ENCODE assay signal across 24 mouse cellular contexts in genomic region chr11:70745636-70746035, GRCm38 (mm10). TPM values are rescaled to one million over a fixed set of nuclear protein-coding genes. Genes with fewer than 3 reads are reported as not detected.
"Had no signal": no experiment of that assay in that cellular context is flagged by ENCODE, and none has a peak within 500 bp of the region (broad histone marks: within the 10 kb centered on the region; RNA-seq: fewer than 3 reads in every experiment).

No protein-coding gene starts in this region.

- H3K9ac ChIP-seq: heart, embryonic 13.5 days; heart, embryonic 15.5 days; hindbrain, embryonic 13.5 days; hindbrain, embryonic 15.5 days; limb, embryonic 12.5 days; liver, embryonic 13.5 days; liver, embryonic 15.5 days had no signal

- DNase-seq: gastrocnemius, postnatal 14 days; heart, adult 18-20 months; heart, postnatal 14 days; heart, postnatal 36 days; kidney, adult 18-20 months; kidney, adult 8-10 months; kidney, postnatal 10 days; kidney, postnatal 25 days; kidney, postnatal 4 days; liver; liver, embryonic 13.5 days had no signal

- ATAC-seq: hindbrain, postnatal 0 days had no signal

- H3K4me2 ChIP-seq: heart, embryonic 13.5 days; heart, embryonic 15.5 days; hindbrain, embryonic 13.5 days; hindbrain, embryonic 15.5 days; limb, embryonic 12.5 days; liver, embryonic 13.5 days; liver, embryonic 15.5 days had no signal

- H3K4me3 ChIP-seq: heart, embryonic 10.5 days; heart, embryonic 13.5 days; heart, embryonic 15.5 days; hindbrain, embryonic 13.5 days; hindbrain, embryonic 15.5 days; layer of hippocampus, adult 2 months; left cerebral cortex, adult 2 months; limb, embryonic 10.5 days; limb, embryonic 12.5 days; liver, embryonic 13.5 days; liver, embryonic 15.5 days had no signal

- H3K4me1 ChIP-seq: heart, embryonic 10.5 days; heart, embryonic 13.5 days; heart, embryonic 15.5 days; hindbrain, embryonic 15.5 days; limb, embryonic 12.5 days had no signal

- H3K9me3 ChIP-seq: heart, embryonic 10.5 days; heart, embryonic 13.5 days; heart, embryonic 15.5 days; hindbrain, embryonic 13.5 days; hindbrain, embryonic 15.5 days; limb, embryonic 10.5 days; liver, embryonic 13.5 days; liver, embryonic 15.5 days had no signal

- H3K36me3 ChIP-seq: heart, embryonic 10.5 days; heart, embryonic 13.5 days; heart, embryonic 15.5 days; hindbrain, embryonic 13.5 days; hindbrain, embryonic 15.5 days; limb, embryonic 10.5 days; limb, embryonic 12.5 days; liver, embryonic 13.5 days; liver, embryonic 15.5 days had no signal

- H3K27me3 ChIP-seq: heart, embryonic 13.5 days; heart, embryonic 15.5 days; hindbrain, embryonic 13.5 days; hindbrain, embryonic 15.5 days; limb, embryonic 12.5 days; liver, embryonic 13.5 days had no signal

- H3K27ac ChIP-seq: heart, embryonic 10.5 days; heart, embryonic 13.5 days; heart, embryonic 15.5 days; hindbrain, embryonic 13.5 days; hindbrain, embryonic 15.5 days; hindbrain, postnatal 0 days; layer of hippocampus, adult 2 months; left cerebral cortex, adult 2 months; limb, embryonic 10.5 days; limb, embryonic 12.5 days; liver, embryonic 13.5 days; liver, embryonic 15.5 days had no signal

RNA-seq across cellular contexts. Expression of gene Inca1, which starts 45.7 kb away (rescaled TPM):
- total RNA-seq: granulocyte monocyte progenitor cell, adult 5-6 weeks; hematopoietic stem cell, adult 5-6 weeks had no signal
